Mouse (Mus musculus) thymus, adult 2 months (tissue): Measurements from ENCODE around the gene Arhgap10.

Experiments
- CTCF ChIP-seq: fragments of 200-500 bp; IDR thresholded peaks from 2 replicates; pipeline ENCODE4 v1.5.1; 2012; ENCODE audit warnings: mild to moderate bottlenecking, control low read depth, low read length, moderate library complexity, borderline replicate concordance; ENCODE audit not compliant: control insufficient read depth, poor library complexity, insufficient read depth; ENCODE audit errors: extremely low read depth
- POLR2A ChIP-seq: fragments of 200-500 bp; IDR thresholded peaks from 2 replicates; pipeline ENCODE4 v1.6.1; 2012; ENCODE audit warnings: mild to moderate bottlenecking, low read length, control low read depth, moderate library complexity; ENCODE audit not compliant: control insufficient read depth, poor library complexity, insufficient read depth; ENCODE audit errors: extremely low read depth

DNA sequence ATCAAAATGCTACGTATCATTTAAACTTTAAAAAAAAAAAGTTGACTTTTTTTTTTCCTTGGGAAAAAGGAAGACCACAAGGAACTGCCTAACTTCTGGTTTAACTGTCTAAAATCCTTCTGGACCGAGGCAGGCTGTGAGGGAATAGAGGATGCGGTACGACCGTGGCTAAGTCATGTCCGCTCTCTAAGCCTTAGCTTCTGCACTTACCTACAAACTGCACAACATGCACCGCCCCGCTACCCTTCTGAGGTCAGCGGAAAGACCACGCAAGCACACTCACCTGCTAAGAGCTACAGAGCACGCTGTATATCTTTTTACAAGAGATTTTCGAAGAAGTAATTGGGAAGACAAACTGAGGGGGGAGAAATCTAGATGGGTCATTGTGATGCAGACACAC, 186.6 kb downstream of the Arhgap10 start:
- no peak for TF ChIP-seq POLR2A
- TF ChIP-seq CTCF = no peak
